Mouse (Mus musculus): Measurements from ENCODE around the gene Fndc3b. TPM values are rescaled to one million over a fixed set of nuclear protein-coding genes. Genes with fewer than 3 reads are reported as not detected.
A peak's percentile ranks its signal among the peaks of the same experiment; 100 is the strongest.

Fndc3b gene
- polyA plus RNA-seq, 1 experiment from 2014 or later: 20.3 TPM

DNA sequence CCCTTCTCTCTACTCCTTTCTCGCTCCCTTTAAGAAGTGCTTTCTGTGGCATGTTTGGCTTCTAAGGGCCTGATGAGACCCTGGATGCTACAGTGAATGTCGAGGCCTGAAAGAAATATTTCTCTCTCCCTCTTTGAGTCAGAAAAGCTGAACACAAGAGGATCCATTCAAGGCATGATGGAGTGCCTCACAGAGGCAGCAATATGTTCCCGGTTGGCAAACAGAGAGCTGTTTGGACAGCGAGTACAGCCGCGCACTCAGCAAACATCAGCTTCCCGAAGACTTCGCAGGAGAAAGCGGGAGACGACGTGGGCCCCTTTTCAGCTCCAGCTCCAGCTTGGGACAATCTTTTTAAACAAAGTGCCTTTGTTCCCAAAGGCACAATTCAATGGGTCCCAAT is 137.6 kb downstream of the Fndc3b start:
- Histone ChIP-seq H3K4me3 (replicated peaks) (no peak overlapping the region), H3K4me2 (no peak overlapping the region), H3K27ac (no peak overlapping the region), H3K4me1 (replicated peaks) (peaks cover 35% of the 10 kb centered on the region), H3K27me3 (no peaks in the 10 kb centered on the region), H3K9ac (replicated peaks) (no peak overlapping the region), H3K9me3 (no peaks in the 10 kb centered on the region), H3K36me3 (no peaks in the 10 kb centered on the region)
- no peak for ATAC-seq (ENCODE audit: insufficient number of reproducible peaks, insufficient read depth, low FRiP score, low TSS enrichment, low read depth)
- 72% methylated on average over 11 of the region's 11 CpGs for WGBS

GRCm38 (mm10) chr3:27572305-27572704 is 138.8 kb downstream of the Fndc3b start:
- H3K4me3 ChIP-seq (replicated peaks): no peak overlapping the region
- no peaks in the 10 kb centered on the region for H3K36me3 ChIP-seq
- peaks cover 30% of the 10 kb centered on the region for H3K4me1 ChIP-seq (replicated peaks)
- H3K9me3 ChIP-seq: no peaks in the 10 kb centered on the region
- 0 out of 2 replicates have a peak, but pooled peaks have one; percentile 37 for ATAC-seq (ENCODE audit: insufficient number of reproducible peaks, insufficient read depth, low FRiP score, low TSS enrichment, low read depth)
- no peaks in the 10 kb centered on the region for H3K27me3 ChIP-seq
- H3K4me2 ChIP-seq: no peak overlapping the region
- H3K27ac ChIP-seq: no peak overlapping the region
- WGBS: 24% methylated on average over 6 of the region's 6 CpGs
- no peak overlapping the region for H3K9ac ChIP-seq (replicated peaks)

- Histone ChIP-seq H3K4me1 (replicated peaks) (peaks cover 7% of the 10 kb centered on the region), H3K36me3 (no peaks in the 10 kb centered on the region), H3K27ac (no peak overlapping the region), H3K9me3 (no peaks in the 10 kb centered on the region), H3K4me3 (replicated peaks) (no peak overlapping the region), H3K9ac (replicated peaks) (no peak overlapping the region), H3K4me2 (no peak overlapping the region), H3K27me3 (no peaks in the 10 kb centered on the region)
- ATAC-seq (ENCODE audit: insufficient number of reproducible peaks, insufficient read depth, low FRiP score, low TSS enrichment, low read depth): no peak
- 91% methylated on average over 4 of the region's 4 CpGs for WGBS
Observed at GRCm38 (mm10) chr3:27565314-27565713, 145.8 kb downstream of the Fndc3b start.

GRCm38 (mm10) chr3:27563047-27563624 is 148.0 kb downstream of the Fndc3b start:
- H3K4me1 ChIP-seq (replicated peaks): peaks cover 7% of the 10 kb centered on the region
- no peak overlapping the region for H3K4me2 ChIP-seq
- H3K9ac ChIP-seq (replicated peaks): no peak overlapping the region
- H3K36me3 ChIP-seq: no peaks in the 10 kb centered on the region
- no peak overlapping the region for H3K27ac ChIP-seq
- H3K9me3 ChIP-seq: no peaks in the 10 kb centered on the region
- no peaks in the 10 kb centered on the region for H3K27me3 ChIP-seq
- 64% methylated on average over 5 of the region's 5 CpGs for WGBS
- no peak overlapping the region for H3K4me3 ChIP-seq (replicated peaks)
- no peak for ATAC-seq (ENCODE audit: insufficient number of reproducible peaks, insufficient read depth, low FRiP score, low TSS enrichment, low read depth)

- no peak for ATAC-seq (ENCODE audit: insufficient number of reproducible peaks, insufficient read depth, low FRiP score, low TSS enrichment, low read depth)
- H3K4me2 ChIP-seq: no peak overlapping the region
- WGBS: 91% methylated on average over 3 of the region's 3 CpGs
- no peaks in the 10 kb centered on the region for H3K9me3 ChIP-seq
- no peaks in the 10 kb centered on the region for H3K27me3 ChIP-seq
- no peak overlapping the region for H3K4me3 ChIP-seq (replicated peaks)
- peaks cover 7% of the 10 kb centered on the region for H3K4me1 ChIP-seq (replicated peaks)
- no peak overlapping the region for H3K9ac ChIP-seq (replicated peaks)
- no peak overlapping the region for H3K27ac ChIP-seq
- no peaks in the 10 kb centered on the region for H3K36me3 ChIP-seq
Observed at GRCm38 (mm10) chr3:27562476-27562875, 148.6 kb downstream of the Fndc3b start.

- peaks cover 7% of the 10 kb centered on the region for H3K4me1 ChIP-seq (replicated peaks)
- no peaks in the 10 kb centered on the region for H3K27me3 ChIP-seq
- no peak overlapping the region for H3K4me2 ChIP-seq
- no peaks in the 10 kb centered on the region for H3K9me3 ChIP-seq
- H3K27ac ChIP-seq: no peak overlapping the region
- H3K9ac ChIP-seq (replicated peaks): no peak overlapping the region
- H3K4me3 ChIP-seq (replicated peaks): no peak overlapping the region
- 96% methylated on average over 2 of the region's 2 CpGs for WGBS
- ATAC-seq (ENCODE audit: insufficient number of reproducible peaks, insufficient read depth, low FRiP score, low TSS enrichment, low read depth): no peak
- H3K36me3 ChIP-seq: no peaks in the 10 kb centered on the region
Observed at GRCm38 (mm10) chr3:27561921-27562320, 149.2 kb downstream of the Fndc3b start.

- H3K4me3 ChIP-seq (replicated peaks): no peak overlapping the region
- no peaks in the 10 kb centered on the region for H3K9me3 ChIP-seq
- H3K4me1 ChIP-seq (replicated peaks): peaks cover 7% of the 10 kb centered on the region
- H3K9ac ChIP-seq (replicated peaks): no peak overlapping the region
- no peaks in the 10 kb centered on the region for H3K27me3 ChIP-seq
- no peak for ATAC-seq (ENCODE audit: insufficient number of reproducible peaks, insufficient read depth, low FRiP score, low TSS enrichment, low read depth)
- H3K27ac ChIP-seq: no peak overlapping the region
- no peak overlapping the region for H3K4me2 ChIP-seq
- 88% methylated on average over 4 of the region's 4 CpGs for WGBS
- H3K36me3 ChIP-seq: peaks cover 8% of the 10 kb centered on the region
Observed at GRCm38 (mm10) chr3:27559316-27559715, 151.8 kb downstream of the Fndc3b start.

DNA sequence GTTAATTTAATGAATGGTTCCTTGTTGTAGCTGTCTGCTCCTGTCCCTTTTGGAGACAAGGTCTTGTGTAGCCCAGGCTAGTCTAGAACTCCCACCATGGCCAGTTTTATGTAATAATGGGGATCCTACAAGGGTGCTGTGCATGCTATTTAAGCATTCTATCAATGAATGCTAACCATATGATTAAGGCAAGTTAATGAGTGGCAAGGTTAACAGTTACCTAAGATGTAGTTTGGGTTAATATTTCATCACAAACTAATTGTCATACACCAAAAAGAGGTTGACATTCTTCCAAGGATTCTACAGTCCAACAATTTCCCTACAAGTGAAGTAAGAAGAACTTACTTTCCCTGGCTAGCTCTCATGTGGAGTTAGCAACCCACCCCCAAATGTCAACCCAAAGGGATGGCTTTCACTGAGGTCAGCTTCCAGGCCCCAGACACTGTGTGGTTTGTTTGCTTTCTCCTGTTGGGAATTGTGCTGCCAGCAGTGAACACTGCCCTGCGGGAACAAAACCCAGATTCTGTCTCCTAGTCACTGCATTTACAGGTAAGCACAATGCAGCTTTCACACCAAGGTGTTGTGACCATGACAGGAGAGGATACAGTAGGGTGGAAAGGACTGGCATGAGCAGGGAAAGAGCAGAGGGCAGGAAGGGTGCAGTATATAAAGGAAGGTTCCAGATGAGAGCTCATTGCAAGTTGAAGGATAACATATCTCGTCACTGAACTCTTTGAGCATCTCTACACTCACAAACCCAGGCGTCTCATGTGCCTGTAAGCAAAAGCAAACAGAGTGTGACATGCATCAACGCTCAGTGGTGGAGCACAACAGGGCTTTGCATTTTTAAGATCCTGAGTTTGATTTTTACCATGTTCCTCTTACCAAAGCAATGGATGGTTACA is 153.8 kb downstream of the Fndc3b start:
- no peak overlapping the region for H3K27ac ChIP-seq
- no peaks in the 10 kb centered on the region for H3K9me3 ChIP-seq
- H3K36me3 ChIP-seq: peaks cover 12% of the 10 kb centered on the region
- H3K27me3 ChIP-seq: no peaks in the 10 kb centered on the region
- WGBS: 88% methylated on average over 4 of the region's 4 CpGs
- H3K9ac ChIP-seq (replicated peaks): no peak overlapping the region
- H3K4me1 ChIP-seq (replicated peaks): no peaks in the 10 kb centered on the region
- ATAC-seq (ENCODE audit: insufficient number of reproducible peaks, insufficient read depth, low FRiP score, low TSS enrichment, low read depth): no peak
- H3K4me3 ChIP-seq (replicated peaks): no peak overlapping the region
- no peak overlapping the region for H3K4me2 ChIP-seq

- no peaks in the 10 kb centered on the region for H3K9me3 ChIP-seq
- H3K9ac ChIP-seq (replicated peaks): no peak overlapping the region
- H3K27me3 ChIP-seq: no peaks in the 10 kb centered on the region
- no peak overlapping the region for H3K4me2 ChIP-seq
- 93% methylated on average over 3 of the region's 3 CpGs for WGBS
- ATAC-seq (ENCODE audit: insufficient number of reproducible peaks, insufficient read depth, low FRiP score, low TSS enrichment, low read depth): no peak
- peaks cover 12% of the 10 kb centered on the region for H3K36me3 ChIP-seq
- no peaks in the 10 kb centered on the region for H3K4me1 ChIP-seq (replicated peaks)
- H3K27ac ChIP-seq: no peak overlapping the region
- no peak overlapping the region for H3K4me3 ChIP-seq (replicated peaks)
Observed at GRCm38 (mm10) chr3:27555401-27555940, 155.6 kb downstream of the Fndc3b start.

- no peak overlapping the region for H3K9ac ChIP-seq (replicated peaks)
- H3K9me3 ChIP-seq: no peaks in the 10 kb centered on the region
- no peak overlapping the region for H3K4me2 ChIP-seq
- H3K27ac ChIP-seq: no peak overlapping the region
- H3K4me1 ChIP-seq (replicated peaks): no peaks in the 10 kb centered on the region
- no peak for ATAC-seq (ENCODE audit: insufficient number of reproducible peaks, insufficient read depth, low FRiP score, low TSS enrichment, low read depth)
- 79% methylated on average over 3 of the region's 3 CpGs for WGBS
- H3K36me3 ChIP-seq: peaks cover 15% of the 10 kb centered on the region
- no peaks in the 10 kb centered on the region for H3K27me3 ChIP-seq
- H3K4me3 ChIP-seq (replicated peaks): no peak overlapping the region
Observed at GRCm38 (mm10) chr3:27554325-27554724, 156.8 kb downstream of the Fndc3b start.

GRCm38 (mm10) chr3:27553781-27554180 is 157.3 kb downstream of the Fndc3b start:
- H3K4me3 ChIP-seq (replicated peaks): no peak overlapping the region
- peaks cover 15% of the 10 kb centered on the region for H3K36me3 ChIP-seq
- H3K27me3 ChIP-seq: no peaks in the 10 kb centered on the region
- no peak overlapping the region for H3K9ac ChIP-seq (replicated peaks)
- H3K4me2 ChIP-seq: no peak overlapping the region
- no peak for ATAC-seq (ENCODE audit: insufficient number of reproducible peaks, insufficient read depth, low FRiP score, low TSS enrichment, low read depth)
- H3K9me3 ChIP-seq: no peaks in the 10 kb centered on the region
- no peaks in the 10 kb centered on the region for H3K4me1 ChIP-seq (replicated peaks)
- 87% methylated on average over 3 of the region's 3 CpGs for WGBS
- no peak overlapping the region for H3K27ac ChIP-seq
